Mouse (Mus musculus) MEL (cell line): ENCODE measurements around the gene Cfap57. TPM values are rescaled to one million over a fixed set of nuclear protein-coding genes. Genes with fewer than 3 reads are reported as not detected.

Experiments used
- DNase-seq: peaks from one replicate; pipeline ENCODE4 v3.0.0; 2011; ENCODE audit warnings: low read depth, low spot score
- H3K27ac ChIP-seq: 2 replicates; pipeline ENCODE4 v1.5.1; 2012; ENCODE audit warnings: low read depth, mild to moderate bottlenecking, control low read depth, low read length, moderate library complexity; ENCODE audit not compliant: control insufficient read depth
- H3K27me3 ChIP-seq, 2 experiments: fragments of 150-350 bp in 1 of 2; sonication (generic) in 1 of 2; 2 replicates each; pipeline ENCODE4 v1.6.1; 2012; ENCODE audit warnings: low read length in 2 of 2, mild to moderate bottlenecking in 2 of 2, improper control_type of control experiment in 1 of 2, moderate library complexity in 1 of 2; ENCODE audit not compliant: insufficient read depth in 2 of 2, control insufficient read depth in 1 of 2
- H3K36me3 ChIP-seq, 2 experiments: 2 replicates each; pipeline ENCODE4 v1.6.1; 2012 to 2014; ENCODE audit warnings: low read length in 2 of 2, improper control_type of control experiment in 1 of 2, inconsistent platforms in 1 of 2, mild to moderate bottlenecking in 1 of 2; ENCODE audit not compliant: insufficient read depth in 2 of 2, control insufficient read depth in 1 of 2
- H3K4me1 ChIP-seq, 2 experiments: fragments of 150-350 bp in 1 of 2; sonication (generic) in 1 of 2; 2 replicates each; pipeline ENCODE4 v1.6.1; 2012; ENCODE audit warnings: low read length in 2 of 2, improper control_type of control experiment in 1 of 2, mild to moderate bottlenecking in 1 of 2; ENCODE audit not compliant: insufficient read depth in 2 of 2, control insufficient read depth in 1 of 2
- H3K4me3 ChIP-seq, 2 experiments: fragments of 150-350 bp in 1 of 2; sonication (generic) in 1 of 2; 2 replicates each; pipeline ENCODE4 v1.5.1; 2012; ENCODE audit warnings: low read depth in 2 of 2, low read length in 2 of 2, mild to moderate bottlenecking in 2 of 2, moderate library complexity in 2 of 2, control low read depth in 1 of 2, improper control_type of control experiment in 1 of 2; ENCODE audit not compliant: control insufficient read depth in 1 of 2, insufficient read depth in 1 of 2
- H3K79me2 ChIP-seq: 2 replicates; pipeline ENCODE4 v1.6.1; 2012; ENCODE audit warnings: mild to moderate bottlenecking, low read length, moderate library complexity; ENCODE audit not compliant: control insufficient read depth, poor library complexity, insufficient read depth
- H3K9ac ChIP-seq: 2 replicates; pipeline ENCODE4 v1.6.1; 2012; ENCODE audit warnings: low read depth, mild to moderate bottlenecking, control low read depth, low read length, moderate library complexity; ENCODE audit not compliant: control insufficient read depth, poor library complexity, severe bottlenecking
- H3K9me3 ChIP-seq: fragments of 150-350 bp; sonication (generic); replicated peaks from 2 replicates; pipeline ENCODE4 v1.6.1; 2012; ENCODE audit warnings: mild to moderate bottlenecking, low read length, improper control_type of control experiment, moderate library complexity; ENCODE audit not compliant: insufficient read depth
- CHD1 ChIP-seq: IDR thresholded peaks from 2 replicates; pipeline ENCODE4 v1.6.1; 2012; ENCODE audit warnings: low read depth, mild to moderate bottlenecking, inconsistent platforms, low read length, improper control_type of control experiment
- CHD2 ChIP-seq: IDR thresholded peaks from 2 replicates; pipeline ENCODE4 v1.6.1; 2011; ENCODE audit warnings: low read length, improper control_type of control experiment
- CTCF ChIP-seq, 3 experiments: IDR thresholded peaks in 2 of 3; conservative IDR thresholded peaks in 1 of 3; 2 replicates each; pipeline ENCODE4 v1.5.1; 2011 to 2012; ENCODE audit warnings: low read length in 3 of 3, low read depth in 2 of 3, mild to moderate bottlenecking in 2 of 3, improper control_type of control experiment in 1 of 3, inconsistent platforms in 1 of 3, mixed read lengths in 1 of 3, moderate library complexity in 1 of 3; ENCODE audit not compliant: control insufficient read depth in 1 of 3, insufficient read depth in 1 of 3, poor library complexity in 1 of 3, severe bottlenecking in 1 of 3
- ETS1 ChIP-seq: IDR thresholded peaks from 2 replicates; pipeline ENCODE4 v1.6.1; 2012; ENCODE audit warnings: low read depth, mild to moderate bottlenecking, inconsistent platforms, low read length, improper control_type of control experiment, moderate library complexity
- GABPA ChIP-seq: IDR thresholded peaks from 2 replicates; pipeline ENCODE4 v1.6.1; 2012; ENCODE audit warnings: low read depth, mild to moderate bottlenecking, inconsistent platforms, low read length, improper control_type of control experiment, moderate library complexity
- GATA1 ChIP-seq: IDR thresholded peaks from 2 replicates; pipeline ENCODE4 v1.6.1; 2011; ENCODE audit warnings: low read depth, low read length, improper control_type of control experiment
- HCFC1 ChIP-seq: IDR thresholded peaks from 2 replicates; pipeline ENCODE4 v1.6.1; 2012; ENCODE audit warnings: low read depth, mild to moderate bottlenecking, inconsistent platforms, low read length, improper control_type of control experiment, moderate library complexity
- KAT2A ChIP-seq: conservative IDR thresholded peaks from 2 replicates; pipeline ENCODE4 v1.6.1; 2012; ENCODE audit warnings: low read depth, low read length, improper control_type of control experiment, inconsistent platforms
- MAZ ChIP-seq: IDR thresholded peaks from 2 replicates; pipeline ENCODE4 v1.6.1; 2012; ENCODE audit warnings: low read depth, mild to moderate bottlenecking, inconsistent platforms, low read length, improper control_type of control experiment
- MYC ChIP-seq: IDR thresholded peaks from 2 replicates; pipeline ENCODE4 v1.6.1; 2011; ENCODE audit warnings: low read depth, mild to moderate bottlenecking, low read length, improper control_type of control experiment, moderate library complexity
- NELFE ChIP-seq: IDR thresholded peaks from 2 replicates; pipeline ENCODE4 v1.6.1; 2011; ENCODE audit warnings: low read depth, low read length, improper control_type of control experiment
- NRF1 ChIP-seq: IDR thresholded peaks from 2 replicates; pipeline ENCODE4 v1.6.1; 2014; ENCODE audit warnings: low read depth, mild to moderate bottlenecking, inconsistent platforms, low read length, improper control_type of control experiment, moderate library complexity; ENCODE audit not compliant: poor library complexity, insufficient read depth, severe bottlenecking
- POLR2A ChIP-seq, 2 experiments: IDR thresholded peaks; 2 replicates each; pipeline ENCODE4 v1.6.1; 2011 to 2012; ENCODE audit warnings: low read length in 2 of 2, mild to moderate bottlenecking in 2 of 2, control low read depth in 1 of 2, improper control_type of control experiment in 1 of 2, low read depth in 1 of 2, moderate library complexity in 1 of 2; ENCODE audit not compliant: control insufficient read depth in 1 of 2, insufficient read depth in 1 of 2, poor library complexity in 1 of 2
- POLR2AphosphoS2 ChIP-seq: IDR thresholded peaks from 2 replicates; pipeline ENCODE4 v1.6.1; 2011; ENCODE audit warnings: low read length, improper control_type of control experiment
- POLR2AphosphoS5 ChIP-seq: IDR thresholded peaks from 2 replicates; pipeline ENCODE4 v1.6.1; 2012; ENCODE audit warnings: low read depth, borderline replicate concordance, mild to moderate bottlenecking, inconsistent platforms, low read length, moderate library complexity, mixed read lengths
- TAL1 ChIP-seq: IDR thresholded peaks from 2 replicates; pipeline ENCODE4 v1.6.1; 2012; ENCODE audit warnings: mild to moderate bottlenecking, inconsistent platforms, low read length, moderate library complexity, mixed read lengths
- TBP ChIP-seq: IDR thresholded peaks from 2 replicates; pipeline ENCODE4 v1.8.0; 2011; ENCODE audit warnings: low read depth, low read length, improper control_type of control experiment
- USF1 ChIP-seq: IDR thresholded peaks from 2 replicates; pipeline ENCODE4 v1.6.1; 2014; ENCODE audit warnings: low read depth, mild to moderate bottlenecking, inconsistent platforms, low read length, improper control_type of control experiment, moderate library complexity
- USF2 ChIP-seq, 2 experiments: IDR thresholded peaks; 2 replicates each; pipeline ENCODE4 v1.6.1; 2011 to 2012; ENCODE audit warnings: improper control_type of control experiment in 2 of 2, low read length in 2 of 2, borderline replicate concordance in 1 of 2, inconsistent platforms in 1 of 2, low read depth in 1 of 2, mild to moderate bottlenecking in 1 of 2; ENCODE audit not compliant: insufficient read depth in 1 of 2
- ZC3H11A ChIP-seq: IDR thresholded peaks from 2 replicates; pipeline ENCODE4 v1.6.1; 2012; ENCODE audit warnings: low read depth, mild to moderate bottlenecking, inconsistent platforms, low read length, improper control_type of control experiment
- polyA plus RNA-seq, 2 experiments: library from polyadenylated mRNA; stranded (reverse) in 1 of 2; unstranded in 1 of 2; fragments of >175 nt in 1 of 2; fragments of >200 nt in 1 of 2; gene quantifications; 2 replicates each; pipeline versions ENCODE4 v1.2.1 to v1.2.4; 2012; ENCODE audit warnings: low replicate concordance in 2 of 2, low read depth in 1 of 2; ENCODE audit not compliant: insufficient read length in 2 of 2, insufficient read depth in 1 of 2, missing spikeins in 1 of 2
- total RNA-seq: library from RNA; depleted of rRNA; stranded (reverse); fragments of 300-350 nt; gene quantifications from 2 replicates; pipeline ENCODE4 v1.2.3, GENCODE M21; 2012

The Cfap57 gene
- total and polyA plus RNA-seq, 3 experiments, result not detected

DNA sequence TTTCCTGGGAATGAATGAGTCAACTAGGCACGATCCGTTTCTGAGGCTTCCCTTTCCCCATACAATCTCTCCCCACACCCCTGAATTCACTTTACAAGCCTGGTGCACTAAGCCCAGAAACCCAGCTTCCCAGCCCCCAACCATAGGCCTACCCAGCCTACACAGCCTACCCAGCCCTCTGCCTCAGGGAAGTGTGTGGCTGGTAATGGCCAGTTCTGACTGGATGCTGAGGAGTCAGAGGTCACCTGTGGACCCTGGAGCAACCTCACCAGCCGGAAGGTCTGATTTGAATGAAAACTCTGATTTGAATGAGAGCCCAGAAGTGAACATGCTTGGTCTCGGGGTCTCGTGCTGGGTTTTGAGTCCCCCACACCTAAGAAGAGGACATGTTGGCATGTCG is 92.9 kb downstream of the Cfap57 start:
- H3K27me3 ChIP-seq, result peaks cover 3 to 8% of the 10 kb centered on the region in 2 experiments
- no peaks in the 10 kb centered on the region for H3K79me2 ChIP-seq
- TF ChIP-seq ZC3H11A (no peak), TAL1 (no peak), NRF1 (no peak), KAT2A (no peak)
- H3K4me1 ChIP-seq, result no peaks in the 10 kb centered on the region
- no peak for DNase-seq
- H3K9ac ChIP-seq, result no peak overlapping the region
- no peaks in the 10 kb centered on the region for H3K36me3 ChIP-seq
- no peaks in the 10 kb centered on the region for H3K9me3 ChIP-seq
- no peak overlapping the region for H3K27ac ChIP-seq
- no peak overlapping the region for H3K4me3 ChIP-seq

DNA sequence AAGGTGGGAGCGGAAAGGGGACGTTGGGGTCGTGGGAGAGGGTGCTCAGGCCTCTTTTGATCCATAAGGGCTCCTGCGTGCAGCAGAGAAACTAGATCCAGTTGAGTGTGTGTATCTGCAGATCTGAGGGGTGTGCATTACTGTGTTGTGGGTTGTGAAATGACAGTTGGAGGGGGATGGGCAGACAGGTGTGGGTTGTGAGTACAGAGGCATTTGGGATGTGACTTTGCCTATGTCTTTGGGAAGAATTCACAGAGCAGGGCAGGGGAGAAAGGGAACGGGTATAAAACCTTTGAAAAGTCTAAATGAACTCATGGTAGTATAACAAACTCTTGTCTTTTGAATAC is 93.3 kb downstream of the Cfap57 start:
- Histone ChIP-seq H3K79me2 (no peaks in the 10 kb centered on the region), H3K9me3 (no peaks in the 10 kb centered on the region), H3K4me1 (no peaks in the 10 kb centered on the region), H3K36me3 (no peaks in the 10 kb centered on the region), H3K9ac (no peak overlapping the region), H3K4me3 (no peak overlapping the region), H3K27ac (no peak overlapping the region)
- no peak for DNase-seq
- TF ChIP-seq POLR2A (IDR thresholded peaks at IDR 0.05; ENCODE audit: control insufficient read depth in 1 of 2, insufficient read depth in 1 of 2, low read depth in 1 of 2, low read length in 2 of 2, poor library complexity in 1 of 2) (no peak), USF2 (IDR thresholded peaks at IDR 0.05; ENCODE audit: borderline replicate concordance in 1 of 2, insufficient read depth in 1 of 2, low read depth in 1 of 2, low read length in 2 of 2) (no peak), GABPA (no peak), MYC (no peak), KAT2A (no peak), MAZ (no peak), POLR2AphosphoS2 (no peak), CHD2 (no peak), ZC3H11A (no peak), HCFC1 (no peak), CHD1 (no peak), USF1 (no peak), CTCF (IDR thresholded peaks at IDR 0.05 in 2 of 3, conservative IDR thresholded peaks at IDR 0.05 in 1 of 3; ENCODE audit: control insufficient read depth in 1 of 3, insufficient read depth in 1 of 3, low read depth in 2 of 3, low read length in 3 of 3, poor library complexity in 1 of 3, severe bottlenecking in 1 of 3) (no peak), TBP (no peak), NELFE (no peak), ETS1 (no peak), POLR2AphosphoS5 (no peak), GATA1 (no peak)
- TF ChIP-seq, all 39 proteins: peak for 0
- H3K27me3 ChIP-seq, result peaks cover 3 to 8% of the 10 kb centered on the region in 2 experiments
